Mouse (Mus musculus): Measurements from ENCODE around the gene Rhoj. TPM values are rescaled to one million over a fixed set of nuclear protein-coding genes. Genes with fewer than 3 reads are reported as not detected.
A peak's percentile ranks its signal among the peaks of the same experiment; 100 is the strongest.

The Rhoj gene
- total RNA-seq, 2 experiments from 2014 or later: 37.9 to 38.6 TPM

DNA sequence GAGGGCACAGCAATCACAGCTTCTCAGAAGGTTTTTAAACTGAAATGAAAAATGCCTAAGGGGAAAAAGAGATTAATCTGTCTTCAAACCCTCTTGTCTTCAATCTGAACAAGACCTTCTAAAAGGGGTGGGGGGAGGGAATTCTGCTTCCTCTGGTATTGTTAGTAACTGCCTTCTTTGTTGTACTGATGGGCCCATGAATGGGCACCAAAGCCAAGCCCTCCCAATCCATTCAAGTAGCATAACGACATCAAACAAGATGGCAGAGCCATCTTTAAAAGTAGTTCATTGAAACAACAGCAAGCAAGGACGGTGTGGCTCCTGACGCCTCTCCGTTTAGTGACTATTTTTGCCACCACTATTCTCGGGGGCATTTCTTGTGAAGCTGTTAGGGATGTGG, 42.6 kb downstream of the Rhoj start:
- DNase-seq: no peak

DNA sequence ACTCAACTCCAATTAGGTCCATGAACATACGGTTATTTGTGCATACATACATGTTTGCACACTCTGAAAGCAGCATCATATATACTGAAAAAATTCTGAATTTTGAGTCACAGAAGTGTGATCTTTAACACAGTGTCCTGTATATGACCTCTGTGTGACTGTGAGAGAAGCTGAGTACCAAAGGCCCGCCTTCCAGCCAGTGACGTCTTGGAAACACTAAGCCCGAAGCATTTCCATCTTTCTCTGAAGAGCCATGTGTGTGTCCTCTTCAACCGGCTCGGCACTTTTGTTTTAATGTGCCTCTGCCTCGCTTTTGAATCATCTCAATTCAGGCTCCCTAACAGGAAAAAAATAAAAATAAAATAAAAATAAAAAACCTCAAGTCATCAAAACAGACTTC, 43.7 kb downstream of the Rhoj start:
- no peak for DNase-seq

DNA sequence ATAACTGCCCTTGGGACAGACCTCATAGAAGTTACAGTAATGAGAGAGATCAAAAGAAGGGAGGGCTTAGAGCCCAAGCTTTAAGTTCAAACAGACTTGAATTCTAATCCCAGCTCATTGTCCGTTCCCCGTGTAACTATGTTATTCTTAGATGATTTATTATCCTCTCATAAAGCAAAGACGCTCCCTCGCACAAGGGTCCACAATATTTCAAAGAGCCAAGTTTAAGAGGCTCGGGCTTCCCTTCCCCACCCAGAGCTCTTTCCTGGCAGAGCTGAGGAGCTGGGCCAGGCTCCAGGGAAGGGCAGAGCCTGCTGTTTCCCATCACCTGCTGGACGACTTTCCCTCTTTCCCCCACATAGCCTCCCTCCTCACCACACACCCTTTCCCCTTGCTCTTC, 44.3 kb downstream of the Rhoj start:
- DNase-seq: peak; percentile 57

DNA sequence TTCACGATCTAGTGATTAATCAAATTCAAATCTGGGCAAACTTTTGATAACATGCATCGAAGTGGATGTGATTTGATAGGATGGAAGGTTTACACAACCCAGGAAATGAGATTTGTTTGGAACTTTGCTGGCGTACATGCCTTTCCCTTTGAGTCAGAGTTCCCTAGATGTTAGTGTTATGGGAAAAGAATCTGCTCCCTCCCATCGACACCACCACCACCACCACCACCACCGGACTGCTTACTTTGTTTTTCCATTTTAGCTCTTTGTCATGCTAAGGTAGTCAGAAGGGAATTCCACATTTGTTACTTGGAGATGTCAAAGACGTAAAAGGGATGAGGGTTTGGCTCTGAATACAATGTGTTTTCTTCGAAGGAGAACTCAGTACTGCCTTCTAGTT, 46.2 kb downstream of the Rhoj start:
- no peak for DNase-seq

DNA sequence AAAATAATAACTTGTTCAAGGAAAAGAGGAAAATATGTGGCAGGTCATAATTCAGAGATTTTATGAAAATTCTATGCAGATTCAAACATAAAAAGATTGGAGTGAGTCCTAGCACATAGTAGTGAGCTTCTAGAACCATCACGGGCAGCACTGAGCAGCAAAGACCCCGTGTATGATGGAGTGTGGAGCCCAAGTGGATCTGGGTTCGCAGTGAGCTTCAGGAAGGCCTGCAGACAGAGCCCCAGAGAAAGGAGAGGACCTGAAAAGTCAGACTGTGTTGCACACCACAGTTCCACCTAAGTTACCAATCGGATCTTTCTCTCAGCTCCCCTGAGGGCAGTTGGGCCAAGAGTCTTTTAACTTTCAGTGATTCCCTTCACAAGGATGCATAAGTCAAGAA, 49.7 kb downstream of the Rhoj start:
- DNase-seq: no peak

DNA sequence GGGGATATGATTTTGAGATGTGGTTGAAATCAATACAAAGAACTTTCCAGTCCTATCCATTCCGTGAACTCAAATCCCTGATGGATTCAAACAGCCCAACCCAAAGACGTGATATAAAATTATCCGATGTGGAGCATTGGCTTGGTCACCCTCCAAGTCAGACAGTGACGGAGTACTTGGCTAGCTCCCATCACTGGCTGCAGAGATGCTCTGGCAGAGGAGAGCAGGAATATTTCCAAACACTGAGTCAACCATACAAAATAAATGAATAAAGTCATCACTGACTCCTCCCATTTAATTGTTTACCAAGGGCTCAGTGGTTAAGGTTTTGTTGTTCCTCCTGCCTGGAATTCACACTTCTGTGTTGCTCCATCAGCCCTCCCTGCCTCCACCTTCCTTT, 50.6 kb downstream of the Rhoj start:
- peak; percentile 66 for DNase-seq

DNA sequence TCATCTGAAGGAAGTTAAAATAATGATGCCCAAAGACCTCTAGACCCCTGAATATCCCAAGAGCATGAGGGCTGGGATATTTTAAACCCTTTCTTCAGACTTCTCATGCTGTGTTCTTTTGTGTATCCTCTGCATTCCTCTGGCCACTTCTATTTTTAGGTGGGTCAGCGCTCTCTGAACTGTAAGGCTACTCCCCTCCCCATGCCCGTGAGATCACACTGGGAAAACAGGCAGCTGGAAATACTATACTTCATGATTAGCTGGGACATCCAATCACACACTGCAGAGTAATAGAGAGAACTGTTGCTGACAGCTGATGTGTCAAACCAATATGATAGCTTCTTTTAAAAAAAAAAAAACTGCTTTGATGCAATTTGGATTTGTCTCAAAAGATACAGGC, 51.4 kb downstream of the Rhoj start:
- no peak for DNase-seq

DNA sequence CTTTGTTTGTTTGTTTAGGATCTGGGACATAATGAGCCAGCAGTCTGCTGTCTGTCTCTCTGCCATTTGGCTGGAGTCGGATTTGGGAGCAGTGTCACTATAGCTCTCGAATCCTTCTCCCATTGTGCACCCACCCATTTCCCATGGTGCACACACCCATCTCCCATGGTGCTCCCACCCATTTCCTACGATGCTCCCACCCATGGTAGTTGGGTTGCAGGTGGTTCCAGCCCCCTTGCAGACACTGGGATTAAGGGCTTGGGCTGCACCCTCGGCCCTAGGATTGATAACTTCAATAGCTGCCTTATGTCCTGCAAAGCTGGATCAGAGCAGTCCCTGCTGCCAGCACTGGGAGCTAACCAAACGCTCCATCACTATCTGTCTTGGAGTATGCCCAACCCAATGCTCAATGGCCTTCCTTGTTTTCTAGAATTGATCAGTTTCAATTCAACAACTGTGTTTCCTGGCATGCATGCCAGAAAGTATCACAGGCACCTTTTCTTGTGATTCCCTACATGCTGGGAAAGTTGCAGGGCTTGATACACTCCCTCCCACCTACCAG, 51.9 kb downstream of the Rhoj start:
- no peak for DNase-seq

DNA sequence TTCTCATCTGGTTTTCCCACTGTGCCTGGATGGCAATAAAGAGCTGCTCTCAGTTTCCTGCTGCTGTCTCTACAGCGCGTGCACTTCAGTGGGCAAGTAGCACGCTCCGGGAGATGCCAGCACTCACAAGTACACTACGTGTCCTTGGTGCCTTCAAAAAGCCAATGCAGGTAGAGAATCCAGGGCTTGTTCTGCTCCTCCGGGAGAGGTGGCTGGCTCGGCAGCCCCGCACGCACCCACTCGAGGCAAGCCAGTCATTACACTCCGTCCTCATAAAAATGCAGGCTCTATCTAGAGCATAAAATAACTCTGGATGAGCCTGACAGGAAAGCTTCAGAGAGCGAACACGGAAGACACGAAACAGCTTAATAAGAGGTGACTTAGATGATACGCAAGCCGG, 54.3 kb downstream of the Rhoj start:
- no peak for DNase-seq

DNA sequence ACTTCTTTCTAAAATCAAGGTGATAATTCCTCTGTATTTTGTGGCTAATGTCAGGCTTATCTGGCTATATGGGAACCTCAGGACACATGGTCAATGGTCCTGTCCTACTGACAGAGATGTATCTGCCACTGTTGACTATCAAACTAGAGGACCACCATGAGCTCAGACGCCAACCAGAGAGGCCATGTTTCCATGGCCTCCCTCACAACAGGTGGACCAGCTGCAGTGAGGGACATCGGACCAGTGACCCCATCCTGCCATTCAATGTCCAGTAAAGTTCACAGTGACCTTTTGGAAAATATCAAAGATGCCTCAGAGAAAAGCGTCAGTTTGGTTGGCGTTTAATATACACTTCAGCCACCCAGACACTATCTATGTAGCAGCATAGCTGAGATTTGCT, 56.3 kb downstream of the Rhoj start:
- DNase-seq: no peak

DNA sequence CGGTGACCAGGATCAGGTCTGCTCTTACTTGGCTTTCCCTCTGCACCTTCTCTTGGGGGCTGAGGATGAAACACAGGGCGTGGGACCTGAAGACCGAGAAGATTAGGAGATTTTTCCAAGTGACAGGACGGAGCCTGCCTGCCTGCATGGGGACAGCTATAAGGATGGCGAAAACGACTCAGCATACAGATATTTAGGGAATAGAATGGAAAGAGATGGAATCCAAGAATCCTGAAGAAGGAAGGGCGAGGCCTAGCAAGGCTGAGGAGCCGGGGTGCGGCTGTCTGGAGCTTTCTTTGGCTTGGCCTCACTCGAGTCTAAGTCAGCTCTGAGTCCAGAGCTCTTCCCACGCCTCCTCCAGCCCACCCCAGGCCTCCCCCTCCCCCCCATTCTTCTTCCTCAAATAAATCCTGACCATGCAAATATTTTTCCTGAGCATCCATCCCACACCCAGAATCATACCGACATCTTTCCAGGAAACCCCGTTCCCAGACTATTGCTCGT, 57.6 kb downstream of the Rhoj start:
- DNase-seq: no peak

DNA sequence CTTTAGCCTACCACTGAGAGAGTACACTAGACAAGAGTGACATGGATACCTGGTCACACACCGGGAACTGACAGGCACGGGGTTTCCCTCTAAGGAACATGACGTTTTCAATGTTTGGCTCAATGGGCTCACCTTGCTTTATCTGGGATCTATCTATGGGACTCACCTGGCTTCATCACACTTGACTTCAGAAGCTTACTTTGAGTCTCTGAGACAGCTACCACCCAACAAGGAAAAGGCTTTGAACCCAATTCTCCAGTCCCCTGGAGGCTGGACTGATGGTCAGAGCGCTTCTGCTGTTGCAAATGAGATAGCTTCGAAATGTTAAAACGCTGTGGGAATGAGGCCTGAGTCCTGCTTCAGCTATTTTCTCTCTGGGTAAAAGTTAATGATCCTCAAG, 59.2 kb downstream of the Rhoj start:
- DNase-seq: no peak

DNA sequence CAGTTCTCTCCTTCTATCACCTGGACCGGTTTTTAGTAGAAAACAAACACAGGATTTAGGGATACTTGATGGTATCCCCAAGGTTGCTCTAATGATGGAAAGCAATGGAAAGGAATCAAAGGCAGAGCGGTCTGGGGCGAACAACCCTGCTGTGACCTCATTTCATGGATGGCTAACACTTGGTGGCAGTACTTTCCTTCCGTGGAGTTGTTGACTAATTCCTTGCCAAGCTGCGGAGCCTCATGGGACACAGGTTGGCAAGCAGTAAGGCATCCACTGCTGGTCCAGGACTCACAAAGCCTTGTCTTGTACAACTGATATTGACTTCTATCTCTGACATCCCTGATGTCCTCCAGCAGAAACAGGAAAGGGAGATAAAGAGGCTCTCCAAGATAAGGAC, 60.4 kb downstream of the Rhoj start:
- DNase-seq: no peak

DNA sequence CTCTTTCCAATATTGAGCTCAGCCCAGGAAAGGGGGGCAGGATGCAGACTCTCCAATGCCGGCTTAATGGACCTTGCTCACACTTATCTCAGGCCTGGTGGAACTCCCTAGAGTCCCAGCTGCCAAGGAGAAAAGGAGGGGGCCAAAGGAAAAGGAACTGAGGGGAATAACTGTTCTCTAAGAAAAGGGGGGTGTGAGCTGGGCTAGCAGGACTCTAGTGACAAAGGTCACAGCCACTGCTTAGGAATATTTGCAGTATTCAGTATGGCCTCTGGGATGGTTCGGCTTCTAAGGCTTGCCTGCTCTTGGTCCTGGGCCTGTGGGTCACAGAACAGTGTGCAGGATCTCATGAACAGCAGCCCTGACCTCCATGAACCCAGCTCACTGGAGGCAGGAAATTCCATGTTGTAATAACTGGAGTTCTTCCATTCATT, 61.3 kb downstream of the Rhoj start:
- no peak for DNase-seq

DNA sequence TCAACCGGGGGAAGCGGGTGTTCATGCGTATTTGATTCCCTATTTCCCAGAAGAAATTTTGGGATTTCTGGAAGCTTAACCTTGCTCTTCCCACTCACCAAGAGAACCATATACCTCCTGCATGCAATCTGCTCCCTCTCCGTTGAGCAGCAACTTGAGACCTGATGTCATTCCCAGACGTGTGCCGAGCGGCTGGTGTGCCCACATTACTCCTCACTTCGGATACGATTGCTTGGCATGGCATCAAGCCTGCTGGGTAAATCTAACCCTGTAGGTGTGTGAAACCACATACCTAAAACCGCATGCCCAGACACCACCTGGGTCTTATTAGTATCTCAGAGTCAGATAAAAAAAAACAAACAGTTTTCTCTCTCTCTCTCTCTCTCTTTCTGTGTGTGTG, 66.3 kb downstream of the Rhoj start:
- no peak for DNase-seq

DNA sequence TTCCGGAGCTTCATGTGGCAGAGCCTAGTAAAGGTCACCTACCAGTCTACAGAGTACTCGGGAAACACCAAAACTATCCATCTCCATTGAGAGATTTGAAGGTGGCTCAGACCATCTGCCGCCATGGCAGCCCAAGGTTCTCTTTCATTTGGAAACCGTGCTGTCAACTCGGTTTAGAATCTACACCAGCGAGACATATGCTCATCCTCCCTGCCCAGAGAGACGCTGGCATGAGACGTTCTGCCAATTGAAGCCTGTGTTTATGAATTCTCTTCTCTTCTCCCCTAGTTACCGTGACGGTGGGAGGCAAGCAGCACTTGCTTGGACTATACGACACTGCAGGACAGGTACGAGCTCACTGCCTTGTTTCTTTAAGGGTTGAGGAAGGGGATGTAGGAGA, 66.9 kb downstream of the Rhoj start:
- DNase-seq: no peak

DNA sequence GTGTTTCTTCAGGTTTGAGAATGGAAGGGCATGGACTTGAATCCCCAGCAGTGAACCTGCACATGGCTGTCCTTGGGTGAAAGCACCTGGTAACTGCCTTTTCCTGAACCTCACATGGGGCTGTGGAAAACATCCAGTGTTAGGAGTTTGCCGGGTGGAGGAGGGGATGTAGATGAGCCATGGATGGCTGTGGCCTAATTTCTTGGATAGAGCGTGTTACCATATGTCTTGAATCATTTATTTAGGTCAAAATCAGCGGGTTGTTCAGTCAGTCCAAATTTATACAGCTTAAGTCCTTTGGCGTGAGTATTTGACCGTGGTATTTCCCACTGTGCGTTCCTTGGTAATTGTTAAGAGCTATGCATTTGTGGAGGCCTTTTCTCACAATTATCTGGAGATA, 68.0 kb downstream of the Rhoj start:
- no peak for DNase-seq

DNA sequence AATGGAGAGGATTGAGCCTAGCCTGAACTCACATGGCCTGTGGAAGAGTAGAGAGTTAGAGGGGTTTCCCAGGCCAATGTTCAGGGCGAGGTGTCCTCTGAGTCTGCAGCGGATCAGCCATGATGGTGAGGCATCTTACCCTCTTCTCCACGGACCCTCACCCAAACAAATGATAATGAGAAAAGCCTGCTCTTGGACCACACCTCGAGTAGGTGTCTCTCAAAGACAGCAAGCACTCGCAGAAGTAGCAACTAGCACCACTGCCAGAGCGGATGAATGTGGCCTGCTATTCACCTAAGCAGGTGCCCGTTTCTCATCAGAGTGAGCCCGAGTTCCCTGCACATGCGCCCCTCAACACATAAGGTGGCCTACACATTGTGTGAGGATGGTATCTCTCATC, 78.6 kb downstream of the Rhoj start:
- DNase-seq: no peak

DNA sequence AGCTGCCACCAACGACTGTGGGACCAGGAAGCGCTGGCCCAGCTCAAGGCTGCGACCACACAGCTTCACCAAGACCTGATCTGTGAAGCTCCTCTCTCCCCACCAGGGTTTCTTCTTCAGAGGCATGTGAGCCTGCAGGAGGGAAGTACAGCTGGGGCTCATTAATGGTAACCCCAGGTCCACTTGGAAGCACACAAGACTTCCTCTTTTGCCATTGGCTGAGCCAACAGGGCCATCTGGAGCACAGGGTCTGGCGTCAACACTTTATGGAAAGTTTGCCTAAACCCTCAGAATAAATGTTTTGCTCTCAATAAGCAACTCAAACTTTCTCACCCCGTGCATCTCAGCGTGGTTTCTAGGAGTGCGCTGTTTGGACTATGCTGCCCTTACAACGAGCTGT, 79.0 kb downstream of the Rhoj start:
- DNase-seq: no peak

DNA sequence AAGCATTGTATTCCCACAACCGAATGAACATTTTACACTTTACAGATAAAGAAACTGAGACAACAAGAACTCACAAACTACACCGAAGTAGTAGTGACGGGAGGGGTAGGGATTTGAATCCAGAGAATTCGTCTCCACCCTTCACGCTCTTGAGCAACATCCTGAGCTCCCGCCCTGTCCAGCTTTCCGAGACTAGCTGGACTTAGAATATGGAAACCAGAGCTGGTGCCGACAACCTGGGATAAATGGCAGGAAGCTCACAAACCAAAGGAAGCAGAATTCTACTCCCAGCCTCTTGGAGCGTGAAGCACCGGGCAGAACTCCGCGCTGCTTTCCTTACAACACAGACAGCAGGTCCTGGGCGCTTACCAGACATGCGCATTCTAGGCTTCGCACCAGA, 79.7 kb downstream of the Rhoj start:
- no peak for DNase-seq

DNA sequence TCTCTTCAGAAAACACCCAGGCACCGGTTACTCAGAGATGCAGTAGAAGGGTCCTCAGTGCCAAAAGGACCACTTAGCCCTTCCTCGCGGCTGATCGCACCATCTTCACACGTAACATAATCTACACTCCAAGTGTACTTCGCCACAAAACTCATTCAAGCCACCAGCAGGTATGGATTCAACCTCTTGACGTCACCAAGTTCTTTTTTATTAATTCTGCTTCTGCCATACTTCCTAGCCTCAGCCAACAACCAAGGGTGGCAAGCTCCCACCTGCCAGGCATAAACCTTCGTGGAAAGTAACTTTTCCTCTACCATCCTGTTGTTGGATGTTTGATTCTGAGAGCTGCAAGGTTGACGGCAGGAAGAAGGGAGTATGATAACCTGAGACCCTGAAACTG, 80.4 kb downstream of the Rhoj start:
- DNase-seq: no peak

DNA sequence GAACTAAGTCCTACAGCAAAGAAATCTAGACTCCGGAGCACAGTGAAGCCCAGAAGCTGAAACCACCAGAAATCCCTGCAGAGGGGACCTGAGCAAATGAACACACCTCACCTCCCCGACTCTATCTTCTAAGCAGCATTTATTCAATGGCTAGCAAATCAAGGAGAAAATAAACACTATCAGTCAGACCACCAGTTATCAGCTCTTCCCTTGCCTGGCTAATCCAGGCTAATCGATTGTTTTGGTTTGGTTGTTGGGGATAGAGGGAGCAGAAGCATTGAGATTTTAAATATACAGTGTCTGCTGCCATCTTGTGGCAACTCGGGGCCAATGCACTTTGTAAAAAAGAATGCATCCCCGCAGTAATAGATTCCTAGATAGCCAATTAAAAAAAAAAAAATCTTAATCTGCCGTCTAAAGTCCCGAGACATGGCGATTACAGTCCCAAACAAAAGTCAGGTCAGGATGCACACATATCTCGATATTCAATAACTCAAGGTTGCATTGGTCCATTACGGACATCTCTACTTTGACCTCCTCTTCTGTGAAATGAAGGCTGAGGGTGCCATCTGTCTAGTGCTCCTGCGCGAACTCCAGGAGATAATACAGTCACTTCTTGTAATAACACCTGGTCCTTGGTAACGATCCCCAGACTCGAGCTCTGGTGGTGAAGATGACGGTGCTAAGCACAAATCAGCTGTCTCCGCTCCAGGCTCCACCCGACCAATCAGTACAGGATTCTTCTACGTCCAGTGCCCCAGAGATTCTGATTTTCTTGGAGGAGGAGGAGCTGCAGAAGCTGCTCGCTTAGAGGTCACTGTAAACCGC, 81.4 kb downstream of the Rhoj start:
- DNase-seq: no peak

DNA sequence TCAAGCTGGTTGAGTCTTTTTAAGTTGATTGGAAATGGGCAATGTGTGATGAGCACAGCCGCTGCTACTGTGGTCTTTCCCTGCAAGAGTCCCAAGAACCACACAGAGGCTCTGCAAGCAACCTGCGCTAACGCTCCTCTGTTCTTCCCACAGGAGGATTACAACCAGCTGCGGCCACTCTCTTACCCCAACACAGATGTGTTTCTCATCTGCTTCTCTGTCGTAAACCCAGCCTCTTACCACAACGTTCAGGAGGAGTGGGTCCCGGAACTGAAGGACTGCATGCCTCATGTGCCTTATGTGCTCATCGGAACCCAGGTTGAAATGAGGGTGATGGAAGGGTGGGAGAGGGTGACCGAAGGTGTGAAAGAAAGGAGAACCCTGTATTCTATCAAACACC, 83.4 kb downstream of the Rhoj start:
- no peak for DNase-seq

Data from gastrocnemius, postnatal 10 days (tissue).